Mouse (Mus musculus) inflammation-experienced regulatory T-cells (primary cell): ENCODE data around the gene Stk25. TPM values are rescaled to one million over a fixed set of nuclear protein-coding genes. Genes with fewer than 3 reads are reported as not detected.

Source experiments
- polyA plus RNA-seq, 2 experiments: library from polyadenylated mRNA; unstranded; fragments of 100-300 nt; shearing (Covaris generic); gene quantifications; one replicate each; pipeline ENCODE4 v1.2.1; 2017

The Stk25 gene
- 100 to 1,000 TPM; 129 to 134 TPM for polyA plus RNA-seq

DNA sequence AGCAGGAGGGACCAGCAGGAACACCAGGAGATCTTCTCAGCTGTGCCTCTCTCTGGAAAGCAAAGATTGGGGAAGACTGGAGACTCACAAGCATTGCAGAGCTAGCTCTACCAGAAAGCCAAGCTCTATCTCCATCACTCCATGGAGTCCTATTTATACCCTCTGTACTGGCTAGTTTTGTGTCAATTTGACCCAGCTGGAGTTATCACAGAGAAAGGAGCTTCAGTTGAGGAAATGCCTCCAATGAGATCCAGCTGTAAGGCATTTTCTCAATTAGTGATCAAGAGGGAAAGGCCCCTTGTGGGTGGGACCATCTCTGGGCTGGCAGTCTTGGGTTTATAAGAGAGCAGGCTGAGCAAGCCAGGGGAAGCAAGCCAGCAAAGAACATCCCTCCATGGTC lies at the start of gene Stk25:
Gene Stk25, minus strand, starts transcription at position 101 of the 400 bp plus-strand sequence.

DNA sequence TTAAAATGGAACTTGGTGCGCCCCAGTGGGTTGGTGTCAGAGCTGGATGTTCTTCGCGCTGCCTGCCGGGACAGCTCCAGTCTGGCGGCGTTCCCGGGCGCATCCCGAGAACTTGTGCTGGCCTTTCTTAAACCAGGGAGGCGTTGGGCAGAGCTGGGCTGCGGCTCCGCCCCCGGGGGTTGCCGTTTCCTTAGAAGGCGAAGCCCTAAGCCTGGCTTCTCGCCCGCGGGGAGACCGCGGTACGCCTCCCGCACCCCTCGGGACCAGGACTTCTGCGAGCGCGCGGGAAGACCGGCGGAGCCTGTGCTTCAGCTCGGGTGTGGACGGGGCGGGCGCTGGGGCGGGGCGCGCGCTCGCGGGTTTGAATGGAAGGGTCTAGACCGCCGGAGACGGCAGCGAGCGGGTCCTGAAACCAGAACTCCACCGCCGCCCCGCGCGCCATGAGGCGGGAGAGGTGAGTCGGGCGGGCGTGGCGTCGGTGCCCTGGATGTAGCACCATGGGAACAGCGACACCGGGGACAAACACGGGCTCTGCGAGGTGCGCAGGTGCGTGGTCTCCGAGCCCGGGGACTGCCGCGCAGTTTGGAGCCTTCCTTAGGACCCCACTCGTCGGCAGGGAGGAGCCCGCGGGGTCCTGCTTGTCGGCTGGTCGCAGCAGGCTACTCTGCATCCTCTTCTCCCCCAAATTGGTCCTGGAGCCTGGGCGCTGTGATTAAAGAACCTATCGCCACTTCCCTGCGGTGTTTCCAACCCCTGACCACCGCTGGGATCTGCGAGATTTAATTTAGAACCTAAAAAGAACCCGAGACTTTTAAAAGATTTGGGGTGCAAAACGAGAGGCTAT lies 27.2 kb upstream of the Stk25 start, which contains the start of gene Bok:
Gene Bok, plus strand, starts transcription at position 260 of the 844 bp plus-strand sequence.

Other genes starting within 250 kb of the Stk25 start
- gene Hdlbp, start 179.8 kb downstream of the Stk25 start, polyA plus RNA-seq = 10 to 100 TPM; 53.9 to 63.8 TPM
- gene Farp2, start 146.6 kb downstream of the Stk25 start, polyA plus RNA-seq = 1 to 10 TPM; 2.4 to 3.0 TPM
- 1 to 10 TPM in 1 of 2 experiments, not detected in 1; 4.1 TPM for gene Bok, start 27.0 kb upstream of the Stk25 start, polyA plus RNA-seq
- gene Atg4b, start 92.8 kb upstream of the Stk25 start, polyA plus RNA-seq = 100 to 1,000 TPM in 1 of 2 experiments, 10 to 100 TPM in 1; 98.7 to 113 TPM
- gene Thap4, start 96.2 kb upstream of the Stk25 start, polyA plus RNA-seq = 10 to 100 TPM; 34.1 to 38.9 TPM
- gene Dtymk, start 143.3 kb upstream of the Stk25 start, polyA plus RNA-seq = 100 to 1,000 TPM; 121 to 122 TPM
- gene Ing5, start 145.3 kb upstream of the Stk25 start, polyA plus RNA-seq = 10 to 100 TPM; 23.0 to 29.4 TPM
- gene D2hgdh, start 166.2 kb upstream of the Stk25 start, polyA plus RNA-seq = 10 to 100 TPM; 35.7 to 36.7 TPM
- gene Gal3st2, start 202.6 kb upstream of the Stk25 start, polyA plus RNA-seq = under 1 TPM in 1 of 2 experiments, not detected in 1; 0.92 TPM